Mouse (Mus musculus) kidney, postnatal 0 days (tissue): Measurements from ENCODE around the gene Rpl26. TPM values are rescaled to one million over a fixed set of nuclear protein-coding genes. Genes with fewer than 3 reads are reported as not detected.

Experiments used
- ATAC-seq: fragments of 200-750 bp; cut with Nextera tagmentation; replicated peaks from 2 replicates; pipeline ENCODE4 v1.8.0; 2017; ENCODE audit warnings: low read depth, moderate number of reproducible peaks, moderate TSS enrichment, moderate library complexity; ENCODE audit not compliant: low FRiP score
- DNase-seq: peaks from one replicate; pipeline ENCODE4 v3.0.0-alpha.2; 2016; ENCODE audit warnings: low spot score
- H3K27ac ChIP-seq: fragments of 300-500 bp; sonication (generic); 2 replicates; pipeline ENCODE4 v1.5.1; 2014; ENCODE audit warnings: mild to moderate bottlenecking
- H3K27me3 ChIP-seq: fragments of 300-500 bp; sonication (generic); 2 replicates; pipeline ENCODE4 v1.6.1; 2014; ENCODE audit warnings: low read length, mixed read lengths; ENCODE audit not compliant: insufficient read depth
- H3K36me3 ChIP-seq: fragments of 300-500 bp; sonication (generic); 2 replicates; pipeline ENCODE4 v1.6.1; 2014; ENCODE audit warnings: low read length, mixed read lengths; ENCODE audit not compliant: insufficient read depth
- H3K4me1 ChIP-seq: fragments of 300-500 bp; sonication (generic); replicated peaks from 2 replicates; pipeline ENCODE4 v1.6.1; 2014; ENCODE audit warnings: antibody characterized with exemption, low read length, mixed read lengths; ENCODE audit not compliant: insufficient read depth
- H3K4me2 ChIP-seq: fragments of 300-500 bp; sonication (generic); 2 replicates; pipeline ENCODE4 v1.6.1; 2014; ENCODE audit warnings: mild to moderate bottlenecking, low read length, moderate library complexity, mixed read lengths
- H3K4me3 ChIP-seq: fragments of 300-500 bp; sonication (generic); replicated peaks from 2 replicates; pipeline ENCODE4 v1.5.1; 2014; ENCODE audit warnings: low read depth, low read length
- H3K9ac ChIP-seq: fragments of 300-500 bp; sonication (generic); 2 replicates; pipeline ENCODE4 v1.6.1; 2014; ENCODE audit warnings: low read depth, low read length
- H3K9me3 ChIP-seq: fragments of 300-500 bp; sonication (generic); replicated peaks from 2 replicates; pipeline ENCODE4 v1.6.1; 2016; ENCODE audit warnings: low read length, inconsistent platforms, mixed read lengths
- CTCF ChIP-seq: IDR thresholded peaks from 2 replicates; pipeline ENCODE4 v1.5.1; 2016; ENCODE audit warnings: antibody characterized with exemption, low read depth, mild to moderate bottlenecking, moderate library complexity
- WGBS: fragments of 180-500 bp; shearing (Covaris S2); extraction: QIAGEN DNeasy Blood & Tissue Kit; methylation state at CpG from one replicate; pipeline ENCODE4 v1.1.7; 2014; 5-methylcytosine and 5-hydroxymethylcytosine counted together
- polyA plus RNA-seq: library from polyadenylated mRNA; unstranded; fragments of >200 nt; fragmentation: Nextera tagmentation; extraction: Ambion mirVana; gene quantifications from 2 replicates; pipeline ENCODE4 v1.2.1, GENCODE M21; 2015

The Rpl26 gene
- polyA plus RNA-seq, 1 experiment from 2014 or later, result 1,312 TPM

GRCm38 (mm10) chr11:68900519-68901350 is 648 bp upstream of the Rpl26 start:
- Histone ChIP-seq H3K9me3 (no peaks in the 10 kb centered on the region), H3K9ac (peak overlapping the region; percentile 43), H3K36me3 (peaks cover 24% of the 10 kb centered on the region), H3K4me1 (peaks cover 5% of the 10 kb centered on the region), H3K4me2 (peak overlapping the region; percentile 71), H3K27ac (no peak overlapping the region), H3K4me3 (peak overlapping the region; percentile 62; the same call in 1 of the 2 replicates), H3K27me3 (no peaks in the 10 kb centered on the region)
- DNase-seq (no peak), ATAC-seq (no peak)
- no peak for TF ChIP-seq CTCF
- WGBS, result 27% methylated on average over 31 of the region's 31 CpGs

DNA sequence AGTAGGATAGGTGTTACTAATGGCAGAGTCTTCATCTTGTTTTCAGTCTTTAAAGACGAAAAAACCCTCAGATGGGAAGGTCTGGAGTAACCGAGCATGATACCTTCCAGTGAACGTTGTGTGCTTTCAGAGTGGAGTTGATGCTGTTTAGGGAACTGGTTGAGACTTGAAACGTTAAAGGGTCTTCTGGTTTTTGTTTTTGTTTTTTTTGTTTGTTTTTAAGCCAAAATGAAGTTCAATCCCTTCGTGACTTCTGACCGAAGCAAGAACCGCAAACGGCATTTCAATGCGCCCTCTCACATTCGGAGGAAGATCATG is 623 bp downstream of the Rpl26 start:
- Histone ChIP-seq H3K36me3 (peaks cover 29% of the 10 kb centered on the region), H3K4me3 (peak overlapping the region; percentile 62), H3K9ac (peak overlapping the region; percentile 82), H3K4me1 (peaks cover 5% of the 10 kb centered on the region), H3K27me3 (no peaks in the 10 kb centered on the region), H3K4me2 (peak overlapping the region; percentile 61), H3K27ac (peak overlapping the region; percentile 94), H3K9me3 (no peaks in the 10 kb centered on the region)
- DNase-seq (no peak), ATAC-seq (no peak; the same call in 1 of the 2 replicates)
- no peak for TF ChIP-seq CTCF
- WGBS, result 1% methylated on average over 10 of the region's 10 CpGs

GRCm38 (mm10) chr11:68902367-68902766 is 984 bp downstream of the Rpl26 start:
- DNase-seq, result no peak

GRCm38 (mm10) chr11:68902823-68903222 is 1.4 kb downstream of the Rpl26 start:
- no peak for DNase-seq
- Histone ChIP-seq H3K4me2 (peak overlapping the region; percentile 61), H3K9me3 (no peaks in the 10 kb centered on the region), H3K4me3 (peak overlapping the region; percentile 62; the same call in 1 of the 2 replicates), H3K9ac (peak overlapping the region; percentile 82), H3K4me1 (peaks cover 5% of the 10 kb centered on the region), H3K27me3 (no peaks in the 10 kb centered on the region), H3K27ac (no peak overlapping the region), H3K36me3 (peaks cover 29% of the 10 kb centered on the region)
- TF ChIP-seq CTCF, result no peak
- ATAC-seq, result no peak
- 78% methylated on average over 5 of the region's 5 CpGs for WGBS

More at GRCm38 (mm10) chr11:68902367-68902766, 984 bp downstream of the Rpl26 start:
- Histone ChIP-seq H3K9ac (peak overlapping the region; percentile 82), H3K27me3 (no peaks in the 10 kb centered on the region), H3K36me3 (peaks cover 29% of the 10 kb centered on the region), H3K4me1 (peaks cover 5% of the 10 kb centered on the region), H3K4me2 (peak overlapping the region; percentile 61), H3K27ac (no peak overlapping the region), H3K4me3 (peak overlapping the region; percentile 62), H3K9me3 (no peaks in the 10 kb centered on the region)
- no peak for ATAC-seq
- 2% methylated on average over 11 of the region's 11 CpGs for WGBS
- no peak for TF ChIP-seq CTCF

DNA sequence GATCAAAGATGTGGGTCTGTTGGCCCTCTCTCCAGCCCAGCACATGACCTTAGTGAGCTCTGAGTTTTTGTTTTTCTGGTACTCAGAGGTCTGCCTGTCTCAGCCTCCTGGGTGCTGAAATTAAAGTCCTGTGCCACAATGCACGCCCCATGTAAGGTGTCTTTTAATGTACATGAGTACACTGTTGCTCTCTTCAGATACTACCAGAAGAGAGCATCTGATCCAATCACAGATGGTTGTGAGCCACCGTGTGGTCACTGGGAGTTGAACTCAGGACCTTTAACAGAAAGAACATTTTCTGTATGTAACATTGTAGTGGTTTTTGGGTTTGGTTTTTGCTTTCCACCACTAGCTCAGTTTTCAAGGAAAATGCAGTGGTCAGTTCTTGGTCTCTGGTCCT is 2.4 kb downstream of the Rpl26 start:
- H3K36me3 ChIP-seq, result peaks cover 29% of the 10 kb centered on the region
- H3K9me3 ChIP-seq, result no peaks in the 10 kb centered on the region
- no peak for ATAC-seq
- H3K9ac ChIP-seq, result no peak overlapping the region
- no peak overlapping the region for H3K4me3 ChIP-seq
- no peak for DNase-seq
- H3K27ac ChIP-seq, result no peak overlapping the region
- H3K4me2 ChIP-seq, result no peak overlapping the region
- 81% methylated on average over 2 of the region's 2 CpGs for WGBS
- H3K27me3 ChIP-seq, result no peaks in the 10 kb centered on the region
- H3K4me1 ChIP-seq, result peaks cover 5% of the 10 kb centered on the region
- TF ChIP-seq CTCF, result no peak

DNA sequence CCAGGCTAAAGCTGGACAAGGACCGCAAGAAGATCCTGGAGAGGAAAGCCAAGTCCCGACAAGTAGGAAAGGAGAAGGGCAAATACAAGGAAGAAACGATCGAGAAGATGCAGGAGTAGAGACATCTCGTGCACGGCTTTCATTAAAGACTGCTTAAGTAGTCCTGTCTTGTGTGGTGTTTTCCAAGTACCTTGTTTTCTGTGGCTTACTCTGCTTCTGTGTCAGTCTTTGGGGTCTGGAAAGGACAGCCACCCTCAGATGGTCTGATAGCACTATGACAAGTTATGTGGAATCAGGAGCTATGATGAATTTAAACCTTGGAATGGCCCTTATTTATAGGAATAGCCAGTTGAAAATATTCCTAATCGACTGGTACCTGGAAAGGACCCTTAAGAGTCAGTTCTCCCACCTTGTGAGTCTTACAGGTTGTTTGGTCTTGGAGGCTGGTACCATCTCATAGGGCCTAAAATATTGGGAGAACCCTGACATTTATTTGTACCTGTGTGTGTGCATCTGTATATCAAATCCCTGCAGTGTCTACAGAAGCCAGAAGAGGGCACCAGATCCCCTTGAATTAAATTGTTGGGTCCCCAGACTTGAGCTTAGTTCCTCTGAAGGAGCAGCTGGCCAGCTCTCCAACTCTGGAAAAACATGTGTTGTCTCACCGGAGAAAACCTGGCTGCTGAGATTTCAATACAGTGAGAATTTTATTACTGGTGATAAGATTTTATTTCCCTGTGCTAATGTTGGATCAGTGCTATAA is 3.2 kb downstream of the Rpl26 start:
- no peak overlapping the region for H3K9ac ChIP-seq
- H3K27ac ChIP-seq, result 0 out of 2 replicates have a peak overlapping the region, but pooled peaks have one; percentile 19
- H3K36me3 ChIP-seq, result peaks cover 29% of the 10 kb centered on the region
- peaks cover 5% of the 10 kb centered on the region for H3K4me1 ChIP-seq
- no peak overlapping the region for H3K4me3 ChIP-seq
- WGBS, result 82% methylated on average over 7 of the region's 8 CpGs
- ATAC-seq (no peak), DNase-seq (peak; percentile 90)
- TF ChIP-seq CTCF, result peak; percentile 93
- no peaks in the 10 kb centered on the region for H3K9me3 ChIP-seq
- no peaks in the 10 kb centered on the region for H3K27me3 ChIP-seq
- no peak overlapping the region for H3K4me2 ChIP-seq
